Mouse (Mus musculus) CH12F3 (cell line): ENCODE measurements around the gene Sim1.

Experiments
- in situ Hi-C: fragments of 300-500 bp; cut with MboI; formaldehyde crosslinking; loops from 2 replicates; pipeline ENCODE4 v1.14.3; 2020; ENCODE audit warnings: low sequenced_read_pairs

Sim1 gene

DNA sequence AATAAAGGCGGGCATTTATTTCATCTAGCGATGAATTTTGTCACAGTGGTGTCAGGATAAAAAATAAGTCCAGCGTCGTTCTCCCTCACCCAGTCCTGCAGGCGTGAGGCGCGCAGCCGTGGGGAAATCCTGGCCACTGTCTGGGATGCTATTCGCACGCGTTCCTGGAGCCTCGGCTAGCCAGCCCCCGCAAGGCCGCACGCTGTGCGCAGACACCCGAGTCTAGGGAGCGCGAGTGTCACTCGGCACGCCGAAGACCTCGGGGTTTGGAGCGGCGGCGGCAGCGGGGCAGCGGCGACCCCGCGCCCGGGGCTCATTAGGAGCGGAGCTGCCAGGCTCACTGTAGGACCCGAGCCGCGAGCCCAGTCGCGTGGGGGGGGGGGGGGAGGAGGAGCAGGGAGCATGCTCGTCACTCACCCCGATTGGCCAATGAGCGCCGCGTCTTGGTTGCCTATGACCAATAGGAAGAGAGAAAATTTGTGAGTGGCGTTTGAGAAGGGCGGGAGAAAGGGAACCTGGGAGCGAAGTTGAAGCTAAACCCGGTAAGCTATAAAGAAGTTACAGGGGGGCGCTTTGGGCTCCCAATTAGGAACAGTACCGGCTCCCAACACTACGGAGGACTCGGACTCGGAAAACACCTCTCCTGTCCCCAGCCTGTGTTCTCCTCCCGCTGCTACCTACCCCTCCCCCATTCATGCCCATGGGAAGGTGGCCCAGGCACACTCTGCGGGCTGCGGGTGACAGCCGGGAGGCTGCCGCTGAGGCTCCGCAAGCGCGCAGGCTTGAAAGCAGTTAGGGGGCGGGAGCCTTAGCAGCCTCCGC, at the start of gene Sim1:
Gene Sim1, plus strand, starts transcription at position 585 of the 822 bp plus-strand sequence.
- in situ Hi-C loops, result no loop called here

DNA sequence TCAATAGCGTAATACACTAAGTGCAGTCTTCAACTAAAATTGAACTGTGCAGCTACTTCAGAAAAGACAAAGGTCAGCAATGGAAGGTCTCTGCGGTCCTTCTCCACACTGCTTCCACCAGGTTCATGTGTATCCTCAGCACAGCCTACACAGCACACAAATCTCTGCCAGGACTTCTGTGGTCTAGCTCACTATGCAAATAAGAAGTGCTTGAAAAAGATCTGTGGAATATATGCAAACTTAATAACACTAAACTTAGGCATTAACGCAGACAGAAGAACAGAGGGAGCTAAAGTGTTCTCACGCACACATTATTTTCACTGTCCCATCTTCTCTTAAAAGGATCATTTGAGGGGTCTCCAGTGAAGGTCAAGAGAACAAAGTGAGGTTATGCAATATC, 26.4 kb upstream of the Sim1 start:
- in situ Hi-C loops, result no loop called here

DNA sequence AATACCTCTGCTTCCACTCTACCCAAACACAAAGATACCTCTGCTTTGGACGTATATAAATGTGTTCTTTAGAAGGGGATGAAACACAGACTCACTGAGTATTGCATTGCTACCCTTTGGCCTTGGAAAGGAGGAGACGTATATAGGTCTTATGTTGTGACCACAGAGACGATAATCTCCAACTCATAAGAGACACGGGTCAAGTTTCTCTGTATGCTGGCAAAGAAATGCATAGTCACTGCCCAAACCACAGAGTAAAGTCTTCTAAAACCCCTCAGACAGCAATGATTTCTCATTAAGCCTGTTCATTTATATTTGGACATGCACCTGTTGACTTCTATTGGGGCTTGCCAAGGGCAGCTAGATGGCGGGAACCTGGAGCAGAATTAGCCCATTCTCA, 17.6 kb upstream of the Sim1 start:
- in situ Hi-C loops, result no loop called here

DNA sequence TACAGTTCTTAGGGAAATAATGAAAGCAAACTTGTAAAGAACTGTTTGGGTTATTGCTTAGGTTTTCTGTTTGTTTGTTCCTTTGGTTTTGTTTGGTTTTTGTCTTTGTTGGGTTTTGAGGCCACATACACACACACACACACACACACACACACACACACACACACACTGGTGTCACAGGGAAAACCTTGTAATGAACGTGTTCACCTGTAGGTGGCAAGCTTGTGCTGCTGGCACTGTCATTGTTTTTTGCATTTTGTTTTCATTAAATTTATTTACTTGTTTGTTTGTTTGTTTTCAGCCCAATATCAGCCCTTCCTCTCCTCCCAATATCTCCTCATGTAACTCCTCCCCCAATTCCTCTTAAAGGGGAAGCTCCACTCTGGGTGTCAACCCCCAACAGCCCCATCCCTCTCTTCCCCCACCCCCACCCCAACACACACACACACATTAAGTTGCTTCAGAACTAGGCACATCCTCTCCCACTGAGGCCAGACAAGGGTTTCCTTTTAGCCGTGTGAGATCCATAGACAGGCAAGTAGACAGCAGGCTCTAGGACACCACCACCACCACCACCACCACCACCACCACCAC, 13.0 kb upstream of the Sim1 start:
- in situ Hi-C loops, result no loop called here

DNA sequence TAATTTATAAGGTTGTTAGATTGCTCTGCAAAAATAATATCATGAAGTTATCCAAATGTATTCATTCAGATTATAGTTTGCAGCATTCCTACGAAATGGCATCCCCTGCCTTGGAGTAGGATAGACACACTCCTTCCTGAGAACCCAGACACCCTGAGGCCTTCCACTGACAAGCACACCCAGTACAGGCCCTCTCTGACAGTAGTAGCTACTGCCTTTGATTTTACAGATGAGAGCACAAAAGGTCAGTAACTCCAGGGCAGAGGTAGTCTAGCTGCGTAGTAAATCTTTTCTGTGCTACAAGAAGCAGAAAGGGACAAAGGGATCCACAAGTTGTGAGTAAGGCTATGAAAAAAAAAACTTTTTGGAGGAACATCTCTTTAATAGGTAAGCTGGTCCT, 12.2 kb upstream of the Sim1 start:
- in situ Hi-C loops, result no loop called here

DNA sequence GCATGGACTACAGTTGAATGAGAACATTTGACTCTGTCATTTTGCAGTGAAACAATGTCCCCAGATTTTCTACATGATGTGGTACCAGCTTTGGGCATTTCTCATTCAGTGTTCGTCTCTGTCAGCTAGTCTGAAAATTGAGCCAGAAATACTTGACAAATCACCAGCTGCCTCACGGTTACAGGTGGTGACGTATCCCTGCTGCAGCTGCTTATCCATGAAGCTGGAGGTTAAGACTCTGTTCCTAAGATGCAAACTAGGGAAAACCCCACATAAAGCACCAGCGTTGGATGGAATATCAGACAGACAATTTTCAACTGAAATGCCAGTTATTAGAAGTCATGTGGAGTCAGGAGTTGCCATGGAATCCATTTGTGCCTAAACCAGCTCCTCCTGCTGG, 8.2 kb upstream of the Sim1 start:
- in situ Hi-C loops, result no loop called here

DNA sequence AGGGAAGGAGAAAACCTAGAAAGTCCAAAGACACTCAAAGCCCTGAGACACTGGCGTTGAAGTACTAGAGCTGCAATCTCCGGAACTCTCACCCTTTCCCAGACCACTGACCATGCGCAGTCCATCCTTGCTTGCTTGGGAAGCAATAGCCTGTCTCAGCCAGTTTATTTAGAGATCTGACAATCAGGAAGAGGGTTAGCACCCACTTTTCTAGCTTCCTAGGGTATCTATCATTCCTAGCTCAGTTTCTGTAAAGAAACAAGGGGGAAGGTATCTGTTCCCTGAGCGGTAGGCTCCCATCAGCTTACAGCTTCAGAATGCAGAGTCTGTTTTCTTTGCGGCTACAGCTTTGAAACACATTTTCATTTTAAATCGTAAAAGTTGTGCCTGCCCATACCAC, 3.9 kb upstream of the Sim1 start:
- in situ Hi-C loops, result no loop called here

DNA sequence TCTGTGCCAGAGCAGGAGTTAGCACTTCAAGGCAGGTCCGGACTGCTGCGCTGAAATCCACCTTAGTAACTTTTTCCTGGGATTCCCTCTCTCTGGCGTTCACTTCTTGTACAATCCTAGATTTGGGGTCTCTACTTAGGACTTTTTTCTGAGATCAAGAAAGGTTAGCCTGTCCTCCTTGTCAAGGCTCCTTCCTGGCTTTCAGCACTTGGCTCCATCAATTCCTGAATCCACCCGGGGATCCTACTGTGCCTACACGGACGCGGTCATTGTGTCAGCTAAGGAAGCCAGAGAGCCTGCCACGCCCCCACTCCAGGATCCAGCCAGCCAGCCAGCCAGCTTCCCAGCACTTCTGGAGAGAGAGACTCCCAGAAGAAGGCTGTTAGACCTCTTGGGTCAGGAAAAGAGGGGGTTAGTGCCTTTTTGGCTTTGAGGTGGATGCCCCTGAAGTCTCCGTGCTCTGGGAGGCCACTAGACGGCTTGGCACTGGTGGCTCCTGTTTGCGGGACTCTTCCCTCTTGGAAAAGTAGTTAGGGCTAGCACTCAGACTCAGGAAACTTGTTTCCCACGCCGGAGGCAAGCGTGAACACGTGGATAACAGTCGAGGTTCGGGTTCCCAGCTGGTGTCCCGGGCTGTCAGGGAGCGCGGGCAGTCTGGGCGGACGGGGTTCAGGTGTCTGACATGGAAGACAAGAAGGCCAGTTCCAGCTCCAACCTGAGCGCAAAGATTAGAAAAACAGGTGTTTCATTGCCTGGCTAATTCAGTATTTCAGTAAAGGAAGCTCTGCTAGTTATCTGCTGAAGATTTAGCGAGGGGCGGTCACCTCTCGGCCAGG, 2.5 kb upstream of the Sim1 start:
- in situ Hi-C loops, result no loop called here

DNA sequence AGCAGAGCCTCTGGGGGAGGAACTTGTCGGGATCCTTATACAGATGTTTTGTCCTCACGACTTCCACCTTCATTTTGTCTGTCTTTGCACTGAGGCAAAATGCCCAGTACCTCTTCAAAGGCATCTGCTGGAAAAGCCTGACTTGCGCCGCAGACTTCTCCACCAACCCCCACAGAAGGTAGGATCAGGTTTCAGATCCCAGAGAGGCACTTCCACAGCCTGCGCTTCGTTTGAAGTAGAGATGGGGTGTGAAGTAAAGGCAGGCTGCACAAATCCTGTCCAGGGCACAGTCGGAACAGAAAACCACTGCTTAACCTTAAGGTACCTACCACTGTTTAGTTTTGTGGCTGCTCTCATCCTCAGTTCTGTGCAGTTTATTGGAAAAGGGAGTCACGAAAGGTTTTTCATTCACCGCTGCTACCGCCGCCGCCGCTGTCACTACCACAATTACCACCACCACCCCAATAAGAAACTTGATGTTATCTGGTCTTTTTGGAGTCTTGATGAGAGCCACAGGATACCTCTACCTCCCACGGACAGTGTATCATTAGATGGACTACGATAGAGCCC, 1.7 kb upstream of the Sim1 start:
- in situ Hi-C loops, result no loop called here

DNA sequence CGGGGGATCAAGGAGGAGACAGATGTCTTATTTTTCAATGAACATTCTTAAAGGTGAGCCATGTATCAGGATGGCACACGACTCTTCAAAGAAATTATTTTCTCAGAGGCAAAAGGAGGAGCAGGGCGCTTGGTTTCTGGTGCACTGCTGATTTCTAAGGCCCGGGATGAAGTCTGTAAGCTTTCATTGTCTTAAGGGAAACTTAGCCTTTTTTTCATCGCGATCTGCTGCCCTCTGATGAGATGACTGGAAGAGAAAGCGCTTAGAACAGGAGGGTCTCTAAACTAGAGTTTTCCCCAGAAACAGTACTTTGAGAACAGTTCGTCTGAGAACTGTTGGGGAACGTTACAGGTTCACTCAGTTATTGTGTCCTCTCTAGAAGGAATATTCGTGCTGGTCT, 1.0 kb upstream of the Sim1 start:
- in situ Hi-C loops, result no loop called here

DNA sequence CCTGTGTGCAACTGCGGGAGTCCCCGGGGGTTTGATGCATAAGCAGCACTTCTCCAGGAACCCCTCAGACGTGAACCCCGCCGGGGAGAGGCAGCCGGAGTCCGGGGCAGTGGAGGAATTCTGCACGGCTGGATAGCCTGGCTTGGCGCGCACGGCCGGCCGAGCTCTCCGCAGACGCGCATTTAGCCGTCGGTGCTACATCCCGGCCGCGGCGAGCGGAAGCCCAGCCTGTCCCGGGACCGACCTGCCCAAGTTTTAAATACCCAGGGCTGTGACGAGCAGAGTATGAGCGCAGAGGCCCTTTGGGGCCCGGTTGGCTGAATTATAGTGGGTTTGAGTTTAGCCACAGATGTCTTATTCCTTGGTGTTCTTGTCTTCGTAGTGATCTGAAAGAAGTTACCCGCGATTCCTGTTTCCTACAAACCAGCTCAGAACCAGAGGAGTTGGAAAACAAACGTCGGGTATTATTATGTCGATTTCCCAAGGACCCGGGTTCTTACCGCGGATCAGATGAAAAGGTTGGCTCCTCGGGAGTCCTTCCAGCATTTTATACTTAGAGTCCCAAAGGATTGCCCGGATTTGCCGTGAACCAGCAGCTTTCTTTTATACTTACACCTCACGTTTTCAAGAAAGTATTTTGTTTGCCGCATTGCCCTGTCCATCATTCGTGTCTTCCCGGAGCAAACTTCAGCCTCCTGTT, 687 bp downstream of the Sim1 start:
- in situ Hi-C loops, result no loop called here

DNA sequence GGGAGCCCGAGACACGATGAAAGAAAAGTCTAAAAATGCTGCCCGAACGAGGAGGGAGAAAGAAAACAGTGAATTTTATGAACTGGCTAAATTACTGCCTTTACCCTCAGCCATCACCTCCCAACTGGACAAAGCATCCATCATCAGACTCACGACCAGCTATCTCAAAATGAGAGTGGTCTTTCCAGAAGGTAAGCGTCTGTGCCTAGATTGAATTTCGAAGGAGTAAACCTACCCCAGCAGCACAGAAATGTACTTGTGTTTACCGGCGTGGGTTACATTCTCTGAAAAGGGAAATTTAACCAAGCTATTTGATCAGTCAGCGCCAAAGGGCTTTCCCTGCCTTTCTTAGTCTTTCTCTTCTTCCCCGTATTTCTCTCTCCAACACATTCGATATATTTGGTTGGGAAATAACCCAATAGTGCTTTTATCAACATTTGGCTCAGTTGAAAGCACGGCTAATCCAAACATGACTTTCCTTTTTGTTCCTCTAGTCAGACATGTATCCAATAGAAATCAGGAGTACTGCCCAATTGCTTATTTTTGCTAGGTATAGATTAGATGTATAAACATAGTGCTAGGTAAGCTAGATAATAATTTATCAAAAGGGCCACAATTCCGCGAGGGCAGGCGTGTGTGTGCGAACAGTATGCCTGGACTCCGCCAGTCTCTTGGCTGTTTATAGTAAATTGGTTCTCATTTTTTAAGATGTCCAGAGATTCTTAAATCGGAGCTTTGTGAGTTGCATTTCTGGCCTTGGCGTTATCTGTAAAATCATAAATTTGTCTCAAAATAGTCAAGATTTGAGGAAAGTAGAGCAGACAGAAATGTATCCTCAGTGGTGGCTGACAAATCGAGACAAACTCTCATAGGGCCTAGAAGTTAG, 1.6 kb downstream of the Sim1 start:
- in situ Hi-C loops, result no loop called here

DNA sequence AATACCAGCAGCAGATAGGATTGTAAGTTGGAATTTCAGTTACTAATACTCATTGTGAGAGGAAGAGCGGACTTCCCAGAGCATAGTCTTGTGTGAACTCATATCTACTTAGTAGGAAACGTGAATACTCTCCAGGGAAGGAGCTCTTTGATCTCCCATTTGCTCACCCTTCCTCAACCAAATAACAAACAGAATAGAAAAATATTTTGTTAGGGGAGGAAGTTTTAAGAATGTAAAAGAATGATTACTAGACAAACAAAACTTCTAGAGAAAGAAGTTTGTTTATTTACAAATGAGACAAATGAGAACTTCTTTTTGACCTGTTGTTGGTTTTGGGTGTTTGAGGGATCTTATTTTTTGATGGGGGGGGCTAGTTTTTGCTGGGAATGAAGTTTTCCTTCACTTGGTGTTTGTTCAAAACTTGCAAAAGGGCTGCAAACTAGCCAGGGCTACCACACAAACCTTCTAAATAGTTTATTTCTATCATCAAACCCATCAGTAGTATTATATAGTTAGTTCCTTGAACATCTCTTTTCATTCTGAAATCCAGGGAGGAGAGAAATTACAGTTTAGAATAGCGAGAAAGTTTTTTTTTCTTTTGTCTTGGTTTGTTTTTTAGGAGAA, 2.3 kb downstream of the Sim1 start:
- in situ Hi-C loops, result no loop called here

DNA sequence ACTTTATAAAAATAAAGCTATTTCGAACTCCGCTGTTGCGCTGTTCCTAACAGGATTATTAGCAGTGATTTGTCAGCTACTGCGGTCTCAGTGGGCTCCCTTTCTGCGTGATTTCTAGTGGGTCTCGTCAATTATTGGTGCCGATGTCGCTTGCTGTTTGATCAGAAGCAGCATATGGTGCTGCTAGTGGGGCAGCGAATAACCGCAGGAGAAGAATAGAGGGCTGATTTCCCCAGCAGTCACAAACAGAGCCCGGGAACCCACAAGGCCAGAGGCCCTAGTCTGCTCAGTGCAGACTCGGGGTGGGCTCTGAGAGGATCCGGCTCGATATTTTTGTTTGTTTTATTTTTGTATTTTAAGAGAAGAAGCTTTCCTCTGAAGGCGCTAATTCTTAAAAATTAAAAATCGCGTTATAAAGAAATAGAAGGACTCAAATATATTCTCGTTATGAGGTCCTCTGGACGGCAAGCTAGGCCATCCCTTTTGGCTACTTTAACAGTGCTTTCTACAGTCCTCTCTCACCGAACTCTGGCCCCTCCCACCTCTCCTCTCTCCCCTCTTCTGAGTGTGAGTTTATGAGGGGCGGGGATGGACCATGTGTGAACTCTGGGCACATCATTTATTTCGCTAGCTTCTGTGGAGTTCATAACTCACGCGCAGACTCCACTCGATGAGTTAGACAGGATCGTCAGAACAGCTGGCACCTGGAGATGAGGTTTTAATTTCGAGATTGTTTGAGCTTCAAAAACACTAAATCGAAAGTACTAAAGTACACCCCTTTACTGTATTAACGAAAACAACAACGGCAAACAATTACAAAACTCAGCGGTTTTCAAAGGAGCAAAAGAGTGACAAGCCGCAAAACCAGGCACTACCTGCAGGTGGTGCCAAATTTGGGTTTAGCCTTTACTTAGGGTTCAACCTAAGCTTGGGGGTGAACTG, 3.2 kb downstream of the Sim1 start:
- in situ Hi-C loops, result no loop called here

DNA sequence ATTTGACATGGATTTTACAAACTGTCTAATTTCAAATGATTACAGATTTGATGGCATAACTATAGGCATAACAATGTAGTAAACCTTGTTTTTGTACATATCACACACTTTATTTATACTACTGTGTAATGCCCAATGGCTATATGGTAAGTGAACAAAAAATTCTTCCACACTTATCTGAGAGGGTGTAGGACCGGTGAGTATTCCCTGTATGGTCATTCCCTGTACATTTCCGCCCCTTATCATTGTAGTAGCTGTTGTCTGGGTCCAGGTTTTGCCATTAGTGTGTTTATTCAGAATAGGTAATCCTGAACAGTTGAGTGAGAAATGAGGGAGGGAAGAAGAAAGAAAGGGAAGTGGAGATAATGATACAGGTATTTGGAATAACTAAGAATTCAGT, 4.1 kb downstream of the Sim1 start:
- in situ Hi-C loops, result no loop called here

DNA sequence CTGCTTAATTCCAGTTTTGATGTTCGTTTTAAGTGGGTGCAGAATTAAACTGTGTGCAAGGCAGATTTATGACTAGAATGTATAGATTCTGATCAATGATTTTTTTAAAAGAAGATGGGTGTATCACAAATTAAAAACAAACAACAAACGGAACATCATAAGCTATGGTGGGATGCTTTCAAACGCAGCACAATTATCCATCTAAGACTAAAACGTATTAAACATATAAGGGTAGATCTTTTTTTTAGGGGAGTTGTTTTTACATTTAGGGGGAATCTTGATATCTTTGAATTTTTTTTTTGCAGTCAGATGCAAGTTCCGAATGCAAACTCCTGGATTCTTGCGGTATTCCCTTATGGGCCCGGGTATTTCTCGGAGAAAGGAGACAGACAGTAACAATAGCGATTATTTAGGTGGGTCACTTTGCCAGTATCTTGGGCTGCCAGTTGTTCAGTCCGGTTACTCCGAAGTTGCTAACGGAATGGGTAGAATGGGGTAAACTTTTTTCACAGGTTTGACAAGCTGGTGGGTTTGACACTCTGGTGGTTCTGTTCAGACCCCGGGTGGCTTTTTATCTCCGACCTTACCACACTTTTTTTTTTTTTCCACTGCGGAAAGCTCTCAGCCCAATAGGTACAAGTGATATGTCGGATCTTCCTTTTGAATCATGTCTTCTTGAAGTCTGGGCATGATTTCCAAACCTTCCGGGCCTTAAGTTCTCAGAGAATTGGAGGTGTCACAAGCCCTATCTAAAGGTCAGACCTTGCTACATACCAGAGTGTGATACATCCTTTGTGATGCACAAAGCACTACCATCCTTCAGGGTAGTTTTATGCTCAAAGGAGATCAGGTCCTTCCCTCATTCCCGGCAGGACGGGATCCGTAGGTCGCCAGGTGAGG, 5.5 kb downstream of the Sim1 start:
- in situ Hi-C loops, result no loop called here
